Mouse (Mus musculus): ENCODE results near the gene Gm5538. TPM values are rescaled to one million over a fixed set of nuclear protein-coding genes. Genes with fewer than 3 reads are reported as not detected.

The Gm5538 gene
- not detected in 2 replicates for polyA plus RNA-seq (2014; fragmentation: Nextera tagmentation; extraction: Ambion mirVana)

DNA sequence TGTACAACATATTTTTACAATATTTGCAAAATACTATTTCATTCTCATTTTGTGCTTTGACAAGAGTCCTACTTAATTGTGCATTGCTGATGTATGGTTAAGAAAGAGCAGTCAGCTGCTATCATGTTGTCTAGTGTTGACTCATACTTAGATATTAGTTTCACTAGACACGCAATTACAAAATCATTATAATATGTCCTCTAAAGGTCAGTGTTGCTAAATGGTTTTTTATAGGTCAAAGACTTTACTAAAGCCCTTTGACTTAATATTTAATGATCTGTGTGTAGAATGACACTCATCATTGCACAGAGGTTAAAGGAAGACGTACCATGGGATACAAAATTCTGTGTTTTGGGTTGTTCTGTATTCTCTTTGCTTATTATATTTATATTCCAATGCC, at the start of gene Gm5538:
TSS of gene Gm5538 (plus strand) at position 301 of the 400 bp plus-strand sequence.
- Histone ChIP-seq H3K4me2 (ENCODE audit: low read length) (no peak within 1 kb of the TSS), H3K27me3 (ENCODE audit: control insufficient read depth, insufficient read depth, low read length) (no peaks in the 10 kb centered on the region), H3K27ac (replicated peaks in 1 of 2; ENCODE audit: control insufficient read depth in 1 of 2, insufficient read depth in 1 of 2, low read depth in 2 of 2, low read length in 2 of 2) (no peak within 1 kb of the TSS), H3K9me3 (ENCODE audit: control insufficient read depth, low read length) (no peaks in the 10 kb centered on the region), H3K9ac (ENCODE audit: low read length) (no peak within 1 kb of the TSS), H3K36me3 (ENCODE audit: control insufficient read depth, insufficient read depth, low read length) (no peaks in the 10 kb centered on the region), H3K4me3 (ENCODE audit: control insufficient read depth in 1 of 2, insufficient read depth in 1 of 2, low read depth in 1 of 2, low read length in 2 of 2) (no peak within 1 kb of the TSS), H3K4me1 (ENCODE audit: control insufficient read depth in 2 of 2, insufficient read depth in 2 of 2, low read length in 2 of 2) (no peaks in the 10 kb centered on the region)
- 77% methylated on average over 2 of the region's 2 CpGs for WGBS
- no peak for ATAC-seq (ENCODE audit: insufficient number of reproducible peaks, insufficient read depth, low FRiP score, low read depth)

DNA sequence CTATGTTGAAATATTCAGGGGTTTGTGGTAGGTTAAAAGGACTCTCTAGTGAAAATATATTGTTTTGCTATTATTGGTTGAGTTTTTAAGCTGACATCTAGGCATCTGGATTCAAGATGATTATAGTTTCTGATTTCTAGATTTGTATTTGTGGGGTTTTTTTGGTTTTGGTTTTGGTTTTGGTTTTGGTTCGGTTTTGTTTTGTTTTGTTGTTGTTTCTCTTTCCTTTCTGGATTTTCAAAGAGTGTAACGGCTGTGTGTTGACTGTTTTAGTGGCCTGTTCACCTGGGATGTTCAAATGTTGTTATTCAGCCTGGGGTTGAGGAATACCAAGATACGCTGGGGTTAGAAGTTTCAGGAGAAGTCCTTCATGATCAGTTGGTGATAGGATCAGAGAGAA, 32.2 kb upstream of the Gm5538 start:
- 71% methylated on average over 3 of the region's 3 CpGs for WGBS
- H3K36me3 ChIP-seq (ENCODE audit: control insufficient read depth, insufficient read depth, low read length), result no peaks in the 10 kb centered on the region
- no peak overlapping the region for H3K4me3 ChIP-seq (ENCODE audit: control insufficient read depth in 1 of 2, insufficient read depth in 1 of 2, low read depth in 1 of 2, low read length in 2 of 2)
- no peak overlapping the region for H3K27ac ChIP-seq (replicated peaks in 1 of 2; ENCODE audit: control insufficient read depth in 1 of 2, insufficient read depth in 1 of 2, low read depth in 2 of 2, low read length in 2 of 2)
- H3K9ac ChIP-seq (ENCODE audit: low read length), result no peak overlapping the region
- H3K9me3 ChIP-seq (ENCODE audit: control insufficient read depth, low read length), result no peaks in the 10 kb centered on the region
- H3K4me2 ChIP-seq (ENCODE audit: low read length), result no peak overlapping the region
- no peak for ATAC-seq (ENCODE audit: insufficient number of reproducible peaks, insufficient read depth, low FRiP score, low read depth)
- H3K27me3 ChIP-seq (ENCODE audit: control insufficient read depth, insufficient read depth, low read length), result no peaks in the 10 kb centered on the region
- H3K4me1 ChIP-seq (ENCODE audit: control insufficient read depth in 2 of 2, insufficient read depth in 2 of 2, low read length in 2 of 2), result no peaks in the 10 kb centered on the region

GRCm38 (mm10) chr3:59702614-59703110, 26.9 kb upstream of the Gm5538 start:
- no peak for ATAC-seq (ENCODE audit: insufficient number of reproducible peaks, insufficient read depth, low FRiP score, low read depth)
- Histone ChIP-seq H3K36me3 (ENCODE audit: control insufficient read depth, insufficient read depth, low read length) (no peaks in the 10 kb centered on the region), H3K9me3 (ENCODE audit: control insufficient read depth, low read length) (no peaks in the 10 kb centered on the region), H3K27me3 (ENCODE audit: control insufficient read depth, insufficient read depth, low read length) (no peaks in the 10 kb centered on the region), H3K9ac (ENCODE audit: low read length) (no peak overlapping the region), H3K27ac (replicated peaks in 1 of 2; ENCODE audit: control insufficient read depth in 1 of 2, insufficient read depth in 1 of 2, low read depth in 2 of 2, low read length in 2 of 2) (no peak overlapping the region), H3K4me3 (ENCODE audit: control insufficient read depth in 1 of 2, insufficient read depth in 1 of 2, low read depth in 1 of 2, low read length in 2 of 2) (no peak overlapping the region), H3K4me2 (ENCODE audit: low read length) (no peak overlapping the region), H3K4me1 (ENCODE audit: control insufficient read depth in 2 of 2, insufficient read depth in 2 of 2, low read length in 2 of 2) (no peaks in the 10 kb centered on the region)
- WGBS, result 91% methylated on average over 1 of the region's 1 CpGs

DNA sequence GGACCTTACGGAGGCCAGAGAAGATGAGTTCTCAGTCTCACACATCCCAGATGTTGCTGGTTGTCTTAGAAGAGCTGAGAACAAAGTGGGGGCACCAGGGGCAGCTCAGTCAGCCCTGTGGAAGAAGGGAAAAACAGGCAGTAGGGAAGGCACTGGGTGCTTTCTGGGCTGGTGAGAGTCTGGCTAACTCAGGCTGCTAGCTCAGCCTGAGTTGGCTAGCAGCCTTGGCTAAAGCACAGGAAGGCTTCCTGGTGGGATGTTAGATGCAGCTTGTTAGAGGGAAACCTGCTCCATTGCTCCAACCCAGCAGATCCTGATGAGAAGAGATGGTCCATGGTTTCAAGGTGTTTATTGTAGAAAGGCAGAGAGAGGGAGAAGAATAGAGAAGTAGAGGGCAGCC, 10.3 kb downstream of the Gm5538 start:
- H3K9ac ChIP-seq (ENCODE audit: low read length), result no peak overlapping the region
- no peaks in the 10 kb centered on the region for H3K4me1 ChIP-seq (ENCODE audit: control insufficient read depth in 2 of 2, insufficient read depth in 2 of 2, low read length in 2 of 2)
- no peaks in the 10 kb centered on the region for H3K27me3 ChIP-seq (ENCODE audit: control insufficient read depth, insufficient read depth, low read length)
- H3K4me2 ChIP-seq (ENCODE audit: low read length), result no peak overlapping the region
- H3K27ac ChIP-seq (replicated peaks in 1 of 2; ENCODE audit: control insufficient read depth in 1 of 2, insufficient read depth in 1 of 2, low read depth in 2 of 2, low read length in 2 of 2), result no peak overlapping the region
- no peaks in the 10 kb centered on the region for H3K9me3 ChIP-seq (ENCODE audit: control insufficient read depth, low read length)
- H3K36me3 ChIP-seq (ENCODE audit: control insufficient read depth, insufficient read depth, low read length), result no peaks in the 10 kb centered on the region
- no peak for ATAC-seq (ENCODE audit: insufficient number of reproducible peaks, insufficient read depth, low FRiP score, low read depth)
- no peak overlapping the region for H3K4me3 ChIP-seq (ENCODE audit: control insufficient read depth in 1 of 2, insufficient read depth in 1 of 2, low read depth in 1 of 2, low read length in 2 of 2)
- 65% methylated on average over 1 of the region's 1 CpGs for WGBS

GRCm38 (mm10) chr3:59744181-59744580, 14.6 kb downstream of the Gm5538 start:
- Histone ChIP-seq H3K9me3 (ENCODE audit: control insufficient read depth, low read length) (no peaks in the 10 kb centered on the region), H3K4me2 (ENCODE audit: low read length) (no peak overlapping the region), H3K4me3 (ENCODE audit: control insufficient read depth in 1 of 2, insufficient read depth in 1 of 2, low read depth in 1 of 2, low read length in 2 of 2) (no peak overlapping the region), H3K27me3 (ENCODE audit: control insufficient read depth, insufficient read depth, low read length) (no peaks in the 10 kb centered on the region), H3K27ac (replicated peaks in 1 of 2; ENCODE audit: control insufficient read depth in 1 of 2, insufficient read depth in 1 of 2, low read depth in 2 of 2, low read length in 2 of 2) (no peak overlapping the region), H3K9ac (ENCODE audit: low read length) (no peak overlapping the region), H3K4me1 (ENCODE audit: control insufficient read depth in 2 of 2, insufficient read depth in 2 of 2, low read length in 2 of 2) (no peaks in the 10 kb centered on the region), H3K36me3 (ENCODE audit: control insufficient read depth, insufficient read depth, low read length) (no peaks in the 10 kb centered on the region)
- ATAC-seq (ENCODE audit: insufficient number of reproducible peaks, insufficient read depth, low FRiP score, low read depth), result no peak
- 9% methylated on average over 2 of the region's 2 CpGs for WGBS

Other genes with a start within 250 kb of the Gm5538 start
- gene Gm8298, start 131.3 kb downstream of the Gm5538 start, polyA plus RNA-seq (2014; fragmentation: Nextera tagmentation; extraction: Ambion mirVana), result not detected in 2 replicates
- gene C130079G13Rik, start 195.4 kb downstream of the Gm5538 start, polyA plus RNA-seq (2014; fragmentation: Nextera tagmentation; extraction: Ambion mirVana), result not detected in 2 replicates